Mouse (Mus musculus): Measurements from ENCODE around the gene S100a4. TPM values are rescaled to one million over a fixed set of nuclear protein-coding genes. Genes with fewer than 3 reads are reported as not detected.

The S100a4 gene
- polyA plus RNA-seq, 1 experiment from 2014 or later = 4.0 TPM

GRCm38 (mm10) chr3:90607361-90607760, 3.8 kb downstream of the S100a4 start:
- no peak overlapping the region for H3K4me2 ChIP-seq (ENCODE audit: low read depth, low read length)
- no peak for DNase-seq

GRCm38 (mm10) chr3:90608223-90608622, 4.7 kb downstream of the S100a4 start, which contains the start of gene S100a5:
TSS of gene S100a5 (plus strand) at chr3:90608523.
- no peaks in the 10 kb centered on the region for H3K36me3 ChIP-seq (replicated peaks; ENCODE audit: insufficient read depth, low read length)
- ATAC-seq (no peak), DNase-seq (no peak)
- H3K27ac ChIP-seq (ENCODE audit: low read depth) = no peak within 1 kb of the TSS
- WGBS (ENCODE audit: insufficient replicate concordance) = 49% methylated on average over 3 of the region's 3 CpGs
- no peak within 1 kb of the TSS for H3K9ac ChIP-seq (replicated peaks)
- TF ChIP-seq EP300 (IDR thresholded peaks at IDR 0.05; ENCODE audit: low read depth) = no peak
- TF ChIP-seq CTCF (IDR thresholded peaks at IDR 0.05; ENCODE audit: low read depth) = no peak
- no peaks in the 10 kb centered on the region for H3K9me3 ChIP-seq (ENCODE audit: low read length)
- H3K4me3 ChIP-seq (ENCODE audit: low read depth, low read length) = no peak within 1 kb of the TSS
- H3K4me2 ChIP-seq (ENCODE audit: low read depth, low read length) = no peak within 1 kb of the TSS
- no peaks in the 10 kb centered on the region for H3K27me3 ChIP-seq (ENCODE audit: insufficient read depth, low read length)
- peaks cover 4% of the 10 kb centered on the region; the same call in 1 of the 2 replicates for H3K4me1 ChIP-seq (ENCODE audit: insufficient read depth)

More at GRCm38 (mm10) chr3:90607361-90607760, 3.8 kb downstream of the S100a4 start:
- no peak for ATAC-seq
- H3K36me3 ChIP-seq (replicated peaks; ENCODE audit: insufficient read depth, low read length) = no peaks in the 10 kb centered on the region
- H3K4me3 ChIP-seq (ENCODE audit: low read depth, low read length) = no peak overlapping the region
- no peaks in the 10 kb centered on the region for H3K27me3 ChIP-seq (ENCODE audit: insufficient read depth, low read length)
- H3K27ac ChIP-seq (ENCODE audit: low read depth) = no peak overlapping the region
- no peak overlapping the region for H3K9ac ChIP-seq (replicated peaks)
- WGBS (ENCODE audit: insufficient replicate concordance) = 66% methylated on average over 3 of the region's 3 CpGs
- no peaks in the 10 kb centered on the region for H3K9me3 ChIP-seq (ENCODE audit: low read length)
- no peaks in the 10 kb centered on the region for H3K4me1 ChIP-seq (ENCODE audit: insufficient read depth)
- TF ChIP-seq EP300 (IDR thresholded peaks at IDR 0.05; ENCODE audit: low read depth) = no peak

GRCm38 (mm10) chr3:90609102-90609501, 5.5 kb downstream of the S100a4 start:
- DNase-seq = no peak
- H3K27ac ChIP-seq (ENCODE audit: low read depth) = no peak overlapping the region
- no peak overlapping the region for H3K9ac ChIP-seq (replicated peaks)
- H3K27me3 ChIP-seq (ENCODE audit: insufficient read depth, low read length) = no peaks in the 10 kb centered on the region
- H3K4me3 ChIP-seq (ENCODE audit: low read depth, low read length) = no peak overlapping the region
- H3K4me2 ChIP-seq (ENCODE audit: low read depth, low read length) = no peak overlapping the region
- H3K4me1 ChIP-seq (ENCODE audit: insufficient read depth) = peaks cover 4% of the 10 kb centered on the region; the same call in 1 of the 2 replicates
- ATAC-seq = no peak
- H3K9me3 ChIP-seq (ENCODE audit: low read length) = no peaks in the 10 kb centered on the region
- H3K36me3 ChIP-seq (replicated peaks; ENCODE audit: insufficient read depth, low read length) = no peaks in the 10 kb centered on the region
- TF ChIP-seq EP300 (IDR thresholded peaks at IDR 0.05; ENCODE audit: low read depth) (no peak), CTCF (IDR thresholded peaks at IDR 0.05; ENCODE audit: low read depth) (no peak)

- Histone ChIP-seq H3K4me3 (ENCODE audit: low read depth, low read length) (no peak overlapping the region), H3K9ac (replicated peaks) (no peak overlapping the region), H3K4me1 (ENCODE audit: insufficient read depth) (peaks cover 4% of the 10 kb centered on the region; the same call in 1 of the 2 replicates), H3K27ac (ENCODE audit: low read depth) (no peak overlapping the region), H3K36me3 (replicated peaks; ENCODE audit: insufficient read depth, low read length) (no peaks in the 10 kb centered on the region), H3K4me2 (ENCODE audit: low read depth, low read length) (no peak overlapping the region), H3K27me3 (ENCODE audit: insufficient read depth, low read length) (no peaks in the 10 kb centered on the region), H3K9me3 (ENCODE audit: low read length) (no peaks in the 10 kb centered on the region)
- ATAC-seq (no peak), DNase-seq (no peak)
- no peak for TF ChIP-seq EP300 (IDR thresholded peaks at IDR 0.05; ENCODE audit: low read depth)
- WGBS (ENCODE audit: insufficient replicate concordance) = 73% methylated on average over 3 of the region's 3 CpGs
Measured at GRCm38 (mm10) chr3:90611494-90611893, 7.9 kb downstream of the S100a4 start.

GRCm38 (mm10) chr3:90612061-90612460, 8.5 kb downstream of the S100a4 start:
- no peak overlapping the region for H3K27ac ChIP-seq (ENCODE audit: low read depth)
- H3K9me3 ChIP-seq (ENCODE audit: low read length) = no peaks in the 10 kb centered on the region
- H3K4me3 ChIP-seq (ENCODE audit: low read depth, low read length) = no peak overlapping the region
- no peaks in the 10 kb centered on the region for H3K36me3 ChIP-seq (replicated peaks; ENCODE audit: insufficient read depth, low read length)
- no peak for TF ChIP-seq EP300 (IDR thresholded peaks at IDR 0.05; ENCODE audit: low read depth)
- no peak for TF ChIP-seq CTCF (IDR thresholded peaks at IDR 0.05; ENCODE audit: low read depth)
- H3K9ac ChIP-seq (replicated peaks) = no peak overlapping the region
- ATAC-seq (no peak), DNase-seq (no peak)
- no peaks in the 10 kb centered on the region for H3K27me3 ChIP-seq (ENCODE audit: insufficient read depth, low read length)
- H3K4me1 ChIP-seq (ENCODE audit: insufficient read depth) = peaks cover 4% of the 10 kb centered on the region; the same call in 1 of the 2 replicates
- 34% methylated on average over 4 of the region's 4 CpGs for WGBS (ENCODE audit: insufficient replicate concordance)
- no peak overlapping the region for H3K4me2 ChIP-seq (ENCODE audit: low read depth, low read length)

GRCm38 (mm10) chr3:90612728-90613291, 9.2 kb downstream of the S100a4 start, which contains the start of gene S100a6:
TSS of gene S100a6 (plus strand) at chr3:90612882.
- DNase-seq (peak; percentile 66), ATAC-seq (peak; percentile 59; the same call in 1 of the 2 replicates)
- Histone ChIP-seq H3K9me3 (ENCODE audit: low read length) (no peaks in the 10 kb centered on the region), H3K9ac (replicated peaks) (peak within 1 kb of the TSS; percentile 38), H3K36me3 (replicated peaks; ENCODE audit: insufficient read depth, low read length) (no peaks in the 10 kb centered on the region), H3K27ac (ENCODE audit: low read depth) (no peak within 1 kb of the TSS), H3K4me3 (ENCODE audit: low read depth, low read length) (peak within 1 kb of the TSS; percentile 31), H3K4me2 (ENCODE audit: low read depth, low read length) (peak within 1 kb of the TSS; percentile 64), H3K4me1 (ENCODE audit: insufficient read depth) (peaks cover 4% of the 10 kb centered on the region; the same call in 1 of the 2 replicates), H3K27me3 (ENCODE audit: insufficient read depth, low read length) (no peaks in the 10 kb centered on the region)
- 6% methylated on average over 23 of the region's 23 CpGs for WGBS (ENCODE audit: insufficient replicate concordance)
- TF ChIP-seq EP300 (IDR thresholded peaks at IDR 0.05; ENCODE audit: low read depth) (no peak), CTCF (IDR thresholded peaks at IDR 0.05; ENCODE audit: low read depth) (peak; percentile 79)

All from liver, postnatal 0 days (tissue).